Mouse (Mus musculus): Measurements from ENCODE around the gene Cln3. TPM values are rescaled to one million over a fixed set of nuclear protein-coding genes. Genes with fewer than 3 reads are reported as not detected.

Cln3 gene
- 34.0 and 37.9 TPM in 2 replicates for polyA plus RNA-seq (2015; fragmentation: Nextera tagmentation; extraction: Ambion mirVana)

DNA sequence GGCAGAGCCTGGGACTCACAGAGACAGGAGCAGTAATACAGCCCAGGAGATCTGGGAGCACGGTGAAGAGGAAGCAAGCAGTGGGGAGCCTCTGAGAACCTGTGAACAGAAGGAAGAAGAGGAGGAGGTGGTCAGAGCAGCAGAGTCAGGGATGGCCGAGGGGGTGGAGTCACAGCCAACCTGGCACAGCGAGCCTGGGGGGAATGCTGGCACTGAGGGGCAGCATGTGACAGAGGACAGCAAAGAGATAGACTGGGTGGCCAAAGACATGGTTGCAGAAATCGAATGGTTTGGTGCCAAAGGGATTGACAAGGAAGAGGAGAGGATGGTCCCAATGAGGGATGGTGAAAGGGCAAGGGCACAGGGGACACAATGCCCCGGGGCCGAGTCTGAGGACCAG, at the start of gene Cln3:
Gene Cln3 (minus strand): TSS at position 101 of the 400 bp plus-strand sequence.
- Histone ChIP-seq H3K9ac (no peak within 1 kb of the TSS), H3K27me3 (peaks cover 29% of the 10 kb centered on the region), H3K4me3 (no peak within 1 kb of the TSS), H3K4me2 (no peak within 1 kb of the TSS), H3K4me1 (peaks cover 25% of the 10 kb centered on the region), H3K27ac (no peak within 1 kb of the TSS), H3K9me3 (no peaks in the 10 kb centered on the region), H3K36me3 (peaks cover 4% of the 10 kb centered on the region; the same call in 1 of the 2 replicates)
- ATAC-seq (ENCODE audit: insufficient number of reproducible peaks, insufficient read depth, low FRiP score, low TSS enrichment, low read depth), result no peak
- WGBS, result 68% methylated on average over 6 of the region's 6 CpGs

DNA sequence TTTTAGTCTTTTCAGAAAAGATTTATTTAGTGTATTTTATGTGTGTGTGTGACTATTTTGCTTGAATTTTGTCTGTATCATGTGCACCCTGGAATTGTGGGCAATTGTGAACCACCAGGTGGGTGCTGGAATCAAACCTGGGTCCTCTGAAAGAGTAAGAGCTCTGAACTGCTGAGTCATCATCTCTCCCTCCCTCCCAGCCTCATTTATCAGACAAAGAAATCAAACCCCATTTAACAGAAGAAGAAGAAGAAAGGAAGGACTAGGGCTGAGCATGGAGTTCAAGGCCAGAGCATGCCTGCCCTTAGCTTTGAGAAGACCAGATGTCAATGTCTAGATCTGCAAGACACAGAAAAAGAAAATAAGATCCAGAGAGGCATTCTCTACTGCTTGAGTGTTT, 49.8 kb upstream of the Cln3 start:
- Histone ChIP-seq H3K9me3 (no peaks in the 10 kb centered on the region), H3K4me1 (no peaks in the 10 kb centered on the region), H3K36me3 (no peaks in the 10 kb centered on the region), H3K27me3 (no peaks in the 10 kb centered on the region), H3K4me2 (no peak overlapping the region), H3K27ac (no peak overlapping the region), H3K4me3 (no peak overlapping the region), H3K9ac (no peak overlapping the region)
- no peak for ATAC-seq (ENCODE audit: insufficient number of reproducible peaks, insufficient read depth, low FRiP score, low TSS enrichment, low read depth)

DNA sequence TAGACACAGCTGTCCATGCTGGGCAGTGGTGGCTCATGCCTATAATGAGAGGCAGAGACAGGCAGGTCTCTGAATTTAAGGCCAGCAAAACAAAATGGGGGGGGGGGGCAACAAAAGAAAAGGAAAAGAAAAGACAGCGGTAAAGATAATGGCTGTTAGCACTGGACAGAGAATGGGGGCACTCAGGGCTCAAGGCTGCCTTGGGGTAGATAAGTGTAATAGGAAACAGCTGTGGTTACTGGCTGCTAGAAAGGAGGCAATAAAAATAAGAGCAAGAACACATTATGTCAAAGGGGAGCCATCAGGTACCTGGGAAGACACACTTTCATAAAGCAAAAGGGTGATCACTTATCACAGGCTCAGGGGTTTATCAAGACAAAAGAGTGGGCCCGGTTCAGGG, 46.9 kb upstream of the Cln3 start:
- no peak for ATAC-seq (ENCODE audit: insufficient number of reproducible peaks, insufficient read depth, low FRiP score, low TSS enrichment, low read depth)
- Histone ChIP-seq H3K9ac (no peak overlapping the region), H3K9me3 (no peaks in the 10 kb centered on the region), H3K27ac (no peak overlapping the region), H3K4me1 (peaks cover 5% of the 10 kb centered on the region; the same call in 1 of the 2 replicates), H3K36me3 (no peaks in the 10 kb centered on the region), H3K4me3 (no peak overlapping the region), H3K27me3 (no peaks in the 10 kb centered on the region), H3K4me2 (no peak overlapping the region)
- whole genome bisulfite sequencing, result 73% methylated on average over 2 of the region's 2 CpGs

DNA sequence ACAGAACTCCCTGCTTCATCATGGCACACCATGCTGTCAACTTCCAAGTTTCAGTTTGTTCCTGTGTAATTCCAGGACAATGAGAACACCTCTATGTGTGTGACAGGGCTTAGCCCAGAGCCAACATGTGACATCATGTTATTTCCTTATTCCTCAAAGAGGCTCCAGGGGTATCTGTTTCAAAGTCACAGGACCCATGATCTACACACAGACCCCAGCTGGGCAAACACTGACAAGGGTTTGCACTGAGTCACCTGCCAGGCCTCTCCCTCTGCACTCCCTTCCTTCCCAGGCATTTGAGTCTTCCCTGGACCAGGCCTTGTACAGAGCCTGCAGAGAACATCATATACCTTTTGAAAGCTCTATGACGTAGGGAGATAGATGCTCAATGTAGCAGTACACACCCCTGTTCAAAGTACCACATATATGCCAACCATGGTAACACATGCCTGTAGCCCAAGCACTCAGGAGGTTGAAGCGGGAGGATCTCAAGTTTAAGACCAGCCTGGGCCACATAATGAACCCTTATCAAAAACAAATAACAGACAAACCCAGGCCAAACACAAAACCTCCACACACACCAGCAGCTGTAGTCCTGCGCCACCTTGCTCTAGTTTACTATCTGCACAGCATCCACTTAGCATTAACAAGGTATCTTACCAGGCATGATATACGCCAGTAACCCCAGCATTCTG, 45.4 kb upstream of the Cln3 start, which contains the start of gene Nupr1:
Gene Nupr1 (minus strand): TSS at position 38 of the 695 bp plus-strand sequence.
- H3K4me1 ChIP-seq, result peaks cover 7% of the 10 kb centered on the region; the same call in 1 of the 2 replicates
- no peak within 1 kb of the TSS for H3K4me3 ChIP-seq
- no peak within 1 kb of the TSS for H3K9ac ChIP-seq
- no peak for ATAC-seq (ENCODE audit: insufficient number of reproducible peaks, insufficient read depth, low FRiP score, low TSS enrichment, low read depth)
- WGBS, result 89% methylated on average over 4 of the region's 4 CpGs
- no peaks in the 10 kb centered on the region for H3K36me3 ChIP-seq
- H3K9me3 ChIP-seq, result no peaks in the 10 kb centered on the region
- no peak within 1 kb of the TSS for H3K27ac ChIP-seq
- no peak within 1 kb of the TSS for H3K4me2 ChIP-seq
- H3K27me3 ChIP-seq, result no peaks in the 10 kb centered on the region

DNA sequence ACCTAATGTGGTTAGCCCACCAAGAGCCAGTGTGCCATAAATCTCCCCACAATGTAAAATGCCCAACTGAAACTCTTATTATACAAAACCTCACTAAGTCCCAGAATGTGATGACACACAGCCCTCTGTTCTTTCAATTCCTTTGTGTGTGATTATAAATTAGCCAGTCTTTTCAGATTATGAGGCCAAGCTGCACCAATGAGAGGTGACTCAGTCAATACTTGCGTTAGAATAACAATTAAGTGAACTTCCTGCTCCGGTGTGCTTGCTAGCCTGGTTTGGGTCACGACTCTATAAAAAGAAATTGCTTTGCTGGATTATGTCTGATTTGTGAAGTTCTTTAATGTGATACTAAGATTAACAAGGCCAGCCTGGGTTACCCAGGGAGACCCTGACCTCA, 44.3 kb upstream of the Cln3 start:
- H3K4me2 ChIP-seq, result no peak overlapping the region
- H3K4me3 ChIP-seq, result no peak overlapping the region
- H3K9me3 ChIP-seq, result no peaks in the 10 kb centered on the region
- no peak overlapping the region for H3K27ac ChIP-seq
- ATAC-seq (ENCODE audit: insufficient number of reproducible peaks, insufficient read depth, low FRiP score, low TSS enrichment, low read depth), result no peak
- H3K9ac ChIP-seq, result no peak overlapping the region
- WGBS, result 59% methylated on average over 3 of the region's 3 CpGs
- H3K36me3 ChIP-seq, result no peaks in the 10 kb centered on the region
- H3K27me3 ChIP-seq, result no peaks in the 10 kb centered on the region
- H3K4me1 ChIP-seq, result peaks cover 13% of the 10 kb centered on the region

DNA sequence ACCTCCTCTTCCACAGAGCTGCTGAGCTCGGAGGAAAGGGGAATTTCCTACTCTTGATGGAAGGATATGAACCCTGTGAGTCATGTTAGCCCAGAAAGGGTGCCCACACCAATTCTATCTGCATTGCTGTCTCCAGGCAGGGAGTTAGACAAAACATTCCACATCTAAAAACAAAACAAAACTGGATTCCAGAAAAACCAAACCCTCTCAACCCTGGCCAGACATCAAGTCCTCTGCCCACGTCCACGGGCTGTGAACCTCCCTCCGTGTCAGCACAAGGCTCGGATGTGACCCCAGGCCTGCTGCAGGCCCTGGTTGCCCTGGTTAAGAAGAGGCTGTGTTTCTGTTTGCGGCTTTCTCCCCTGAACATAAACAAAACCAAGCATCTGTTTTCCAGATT, 42.5 kb upstream of the Cln3 start:
- no peak for ATAC-seq (ENCODE audit: insufficient number of reproducible peaks, insufficient read depth, low FRiP score, low TSS enrichment, low read depth)
- WGBS, result 48% methylated on average over 6 of the region's 6 CpGs
- peaks cover 13% of the 10 kb centered on the region for H3K4me1 ChIP-seq
- H3K9me3 ChIP-seq, result no peaks in the 10 kb centered on the region
- H3K9ac ChIP-seq, result peak overlapping the region; percentile 37
- H3K36me3 ChIP-seq, result no peaks in the 10 kb centered on the region
- no peaks in the 10 kb centered on the region for H3K27me3 ChIP-seq
- H3K4me2 ChIP-seq, result no peak overlapping the region
- H3K27ac ChIP-seq, result peak overlapping the region; percentile 61
- H3K4me3 ChIP-seq, result no peak overlapping the region

DNA sequence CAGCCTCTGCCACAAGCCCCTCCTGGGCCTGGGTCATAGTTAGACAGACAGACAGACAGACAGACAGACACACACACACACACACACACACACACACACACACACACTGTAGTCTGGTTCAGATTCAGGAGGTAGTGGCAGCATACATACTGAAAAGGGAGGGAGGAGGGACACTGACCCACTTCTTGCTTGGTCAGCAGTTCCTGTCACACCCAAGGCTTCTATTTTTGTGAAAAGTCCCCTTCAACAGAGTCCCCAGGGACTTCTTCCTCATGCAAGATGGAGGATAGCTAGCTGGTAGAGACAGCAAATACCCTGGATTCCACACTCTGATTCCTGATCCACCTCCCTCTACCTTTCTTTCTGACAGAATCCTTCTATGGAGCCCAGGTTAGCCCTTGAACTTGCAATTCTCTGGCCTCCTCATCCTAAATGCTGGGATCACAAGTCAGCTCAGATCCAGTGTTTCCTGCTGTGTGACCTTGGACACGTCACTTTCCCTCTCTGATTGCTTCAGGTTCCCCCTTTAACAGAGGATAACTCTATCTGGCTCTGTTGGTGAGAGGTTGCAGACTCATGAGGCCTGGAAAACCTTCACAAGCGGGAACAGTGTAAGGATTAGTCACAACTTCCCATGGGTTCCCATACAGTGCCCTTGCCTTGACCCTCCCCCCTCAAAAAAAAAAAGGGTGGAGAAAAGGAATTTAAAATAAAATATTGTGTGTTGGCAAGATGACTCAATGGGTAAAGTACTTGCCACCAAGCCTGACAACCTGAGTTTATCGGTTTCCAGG, 40.4 kb upstream of the Cln3 start:
- Histone ChIP-seq H3K36me3 (no peaks in the 10 kb centered on the region), H3K9me3 (no peaks in the 10 kb centered on the region), H3K4me1 (peaks cover 13% of the 10 kb centered on the region), H3K4me2 (no peak overlapping the region), H3K9ac (no peak overlapping the region), H3K27ac (no peak overlapping the region), H3K4me3 (no peak overlapping the region), H3K27me3 (no peaks in the 10 kb centered on the region)
- 82% methylated on average over 3 of the region's 3 CpGs for WGBS
- ATAC-seq (ENCODE audit: insufficient number of reproducible peaks, insufficient read depth, low FRiP score, low TSS enrichment, low read depth), result no peak

DNA sequence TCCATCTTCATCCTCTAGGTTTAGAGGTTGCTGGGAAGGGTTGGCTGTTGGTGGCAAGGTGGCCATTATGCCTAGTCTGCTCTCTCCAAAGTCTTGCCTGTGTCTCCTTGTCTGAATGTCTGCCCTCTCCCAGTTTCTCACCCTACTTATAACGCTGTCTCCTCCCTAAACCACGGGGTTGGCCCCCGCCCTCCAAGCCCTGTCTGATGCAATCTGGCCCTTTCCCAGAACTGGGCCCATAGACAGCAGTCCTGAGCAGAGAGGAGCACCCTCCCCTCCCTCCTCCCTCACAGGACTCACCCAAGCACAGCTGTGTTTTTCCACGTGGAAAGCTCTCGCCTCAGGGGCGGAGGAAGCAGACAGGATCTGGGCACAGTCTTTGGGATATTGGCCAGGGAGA, 39.8 kb upstream of the Cln3 start:
- H3K27me3 ChIP-seq, result no peaks in the 10 kb centered on the region
- no peak overlapping the region for H3K4me3 ChIP-seq
- H3K9me3 ChIP-seq, result no peaks in the 10 kb centered on the region
- no peak overlapping the region for H3K4me2 ChIP-seq
- H3K4me1 ChIP-seq, result peaks cover 13% of the 10 kb centered on the region
- H3K36me3 ChIP-seq, result no peaks in the 10 kb centered on the region
- 39% methylated on average over 6 of the region's 6 CpGs for WGBS
- peak; percentile 64; the same call in 1 of the 2 replicates for ATAC-seq (ENCODE audit: insufficient number of reproducible peaks, insufficient read depth, low FRiP score, low TSS enrichment, low read depth)
- H3K27ac ChIP-seq, result no peak overlapping the region
- H3K9ac ChIP-seq, result no peak overlapping the region

DNA sequence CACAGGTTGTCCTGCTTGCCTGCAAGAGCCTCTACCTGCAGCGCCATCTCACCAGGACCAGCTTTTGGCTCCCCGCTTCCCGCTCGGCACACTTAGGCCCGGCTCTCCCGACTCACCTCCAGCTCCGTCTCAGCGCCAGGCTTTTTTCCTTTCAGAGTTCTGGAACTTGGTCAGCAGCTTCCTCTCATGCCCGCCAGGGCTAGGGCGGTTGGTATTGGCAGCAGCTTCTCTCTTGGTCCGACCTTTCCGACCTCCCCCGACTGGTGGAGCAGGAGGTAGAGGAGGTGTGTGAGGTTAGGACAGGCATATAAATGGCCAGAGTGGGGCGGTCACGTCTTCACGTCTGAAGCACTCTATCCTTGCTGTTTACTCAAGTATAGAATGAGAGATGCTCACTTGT, 39.2 kb upstream of the Cln3 start:
- no peak for ATAC-seq (ENCODE audit: insufficient number of reproducible peaks, insufficient read depth, low FRiP score, low TSS enrichment, low read depth)
- no peak overlapping the region for H3K4me3 ChIP-seq

DNA sequence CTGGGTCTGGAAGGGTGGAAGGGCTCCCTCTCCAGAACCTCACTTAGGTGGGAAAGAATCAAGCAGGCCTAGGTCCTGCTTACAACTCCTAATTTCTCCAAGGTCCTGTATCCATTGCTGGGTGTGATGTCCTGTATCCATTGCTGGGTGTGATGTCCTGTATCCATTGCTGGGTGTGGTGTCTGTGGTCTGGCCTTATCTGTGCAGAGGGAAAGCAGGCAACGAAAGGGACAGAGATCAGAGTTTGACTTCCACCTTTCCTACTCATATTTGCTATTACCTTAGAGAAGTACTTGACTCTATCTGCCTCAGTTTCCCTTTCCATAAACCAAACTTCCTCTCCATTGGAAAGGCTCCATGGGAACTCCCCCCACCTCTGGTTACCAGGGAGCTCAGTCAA, 37.8 kb upstream of the Cln3 start:
- H3K4me2 ChIP-seq, result no peak overlapping the region
- H3K9ac ChIP-seq, result no peak overlapping the region
- peaks cover 16% of the 10 kb centered on the region for H3K4me1 ChIP-seq
- 83% methylated on average over 1 of the region's 1 CpGs for WGBS
- no peaks in the 10 kb centered on the region for H3K27me3 ChIP-seq
- no peaks in the 10 kb centered on the region for H3K9me3 ChIP-seq
- H3K4me3 ChIP-seq, result no peak overlapping the region
- H3K27ac ChIP-seq, result no peak overlapping the region
- no peaks in the 10 kb centered on the region for H3K36me3 ChIP-seq
- no peak for ATAC-seq (ENCODE audit: insufficient number of reproducible peaks, insufficient read depth, low FRiP score, low TSS enrichment, low read depth)

More for the DNA sequence above, 39.2 kb upstream of the Cln3 start:
- H3K9ac ChIP-seq, result no peak overlapping the region
- H3K4me1 ChIP-seq, result peaks cover 16% of the 10 kb centered on the region
- WGBS, result 70% methylated on average over 16 of the region's 16 CpGs
- H3K27me3 ChIP-seq, result no peaks in the 10 kb centered on the region
- no peak overlapping the region for H3K27ac ChIP-seq
- no peaks in the 10 kb centered on the region for H3K36me3 ChIP-seq
- H3K9me3 ChIP-seq, result no peaks in the 10 kb centered on the region
- H3K4me2 ChIP-seq, result no peak overlapping the region

DNA sequence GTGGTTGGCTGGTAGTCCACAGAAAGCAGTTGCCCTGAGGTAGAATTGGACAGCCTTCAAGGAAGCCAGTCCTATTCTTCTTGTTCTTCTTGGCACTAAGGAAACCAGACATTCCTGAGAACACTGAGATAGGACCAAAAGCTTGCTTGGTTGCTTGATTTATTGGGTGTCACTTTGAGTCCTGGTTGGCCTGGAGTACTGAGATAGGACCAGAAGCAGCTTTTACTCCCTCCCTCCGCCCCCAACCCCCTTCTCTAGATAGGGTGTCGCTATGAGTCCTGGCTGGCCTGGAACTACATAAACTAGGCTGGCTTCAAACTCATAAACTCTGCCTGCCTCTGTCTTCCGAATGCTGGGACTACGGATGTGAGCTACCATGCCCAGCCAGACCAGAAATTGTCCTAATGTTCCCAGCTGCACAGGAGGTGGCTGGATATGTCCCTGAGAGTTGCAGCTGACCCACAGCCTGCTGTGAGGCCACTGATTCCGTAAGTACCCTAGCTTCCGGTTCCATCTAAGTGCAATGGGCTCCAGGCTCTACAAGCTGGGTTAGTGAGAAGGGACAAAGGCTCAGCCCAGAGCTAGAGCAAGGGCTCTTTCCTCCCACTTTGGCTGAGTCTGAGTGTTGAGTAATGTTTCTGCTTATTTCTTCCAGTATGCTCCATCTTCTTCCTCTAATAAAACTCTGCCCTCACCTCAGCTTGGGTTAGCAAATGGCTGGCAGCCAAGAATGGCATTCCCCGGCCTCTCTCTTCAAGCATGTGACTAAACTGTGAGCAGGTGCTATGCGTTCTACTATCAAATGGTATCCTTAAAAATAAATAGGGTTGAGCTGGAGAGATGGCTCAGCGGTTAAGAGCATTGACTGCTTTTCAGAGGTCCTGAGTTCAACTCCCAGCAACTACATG, 36.1 kb upstream of the Cln3 start:
- 84% methylated on average over 9 of the region's 9 CpGs for WGBS
- no peak for ATAC-seq (ENCODE audit: insufficient number of reproducible peaks, insufficient read depth, low FRiP score, low TSS enrichment, low read depth)

More for the DNA sequence above, 36.1 kb upstream of the Cln3 start:
- Histone ChIP-seq H3K36me3 (no peaks in the 10 kb centered on the region), H3K9me3 (no peaks in the 10 kb centered on the region), H3K4me3 (no peak overlapping the region), H3K9ac (no peak overlapping the region), H3K27ac (no peak overlapping the region), H3K4me2 (no peak overlapping the region), H3K4me1 (peaks cover 11% of the 10 kb centered on the region), H3K27me3 (no peaks in the 10 kb centered on the region)

All from embryonic facial prominence, embryonic 13.5 days (tissue).